ENCODE assay signal across 18 mouse cellular contexts in the genomic region with DNA sequence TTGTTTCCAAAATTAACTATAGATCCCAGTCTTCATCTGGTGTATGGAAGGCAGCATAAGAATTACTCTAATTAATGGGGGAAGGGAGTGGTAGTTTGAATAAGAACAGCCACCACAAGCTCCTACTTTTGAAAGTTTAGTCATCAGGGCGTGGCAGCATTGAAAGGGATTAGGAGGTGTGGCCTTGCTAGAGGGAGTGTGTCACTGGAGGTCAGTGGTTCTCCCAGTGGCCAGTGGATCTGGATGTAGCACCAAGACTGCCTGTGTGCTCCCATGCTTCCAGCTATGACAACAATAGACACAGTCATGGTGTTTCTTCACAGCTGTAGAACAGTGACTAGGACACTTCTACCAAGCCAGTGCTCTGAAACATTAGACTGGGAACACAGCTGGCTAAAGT. TPM values are rescaled to one million over a fixed set of nuclear protein-coding genes. Genes with fewer than 3 reads are reported as not detected.
DNase-seq lines count a peak whose midpoint lies in the region; ATAC-seq and TF ChIP-seq lines count a peak whose summit lies in the region.
"Had no signal": no experiment of that assay in that cellular context is flagged by ENCODE, and none has a peak within 500 bp of the region (broad histone marks: within the 10 kb centered on the region; RNA-seq: fewer than 3 reads in every experiment).

No protein-coding gene starts in this region.

- peaks cover 10 to 12% of the 10 kb centered on the region in 2 experiments; a peak in 2 of 4 replicates for H3K4me1 ChIP-seq in ES-E14 (ENCODE audit: control insufficient read depth in 2 of 2, insufficient read depth in 2 of 2, low read length in 2 of 2, poor library complexity in 1 of 2)
- no peaks in the 10 kb centered on the region for H3K4me1 ChIP-seq in stomach, postnatal 0 days (replicated peaks; ENCODE audit: control insufficient read depth, insufficient read depth)
- H3K4me1 ChIP-seq: forebrain, embryonic 15.5 days; hindbrain, embryonic 12.5 days had no signal

- H3K4me3 ChIP-seq in ES-E14 (ENCODE audit: insufficient read depth in 1 of 2, low read depth in 1 of 2, low read length in 2 of 2, poor library complexity in 1 of 2, severe bottlenecking in 1 of 2) = no peak overlapping the region
- H3K4me3 ChIP-seq in stomach, postnatal 0 days (ENCODE audit: low read depth, low read length) = no peak overlapping the region
- H3K4me3 ChIP-seq: erythroblast, embryonic 14.5 days; forebrain, embryonic 15.5 days; hindbrain, embryonic 12.5 days; layer of hippocampus, adult 2 months; liver, embryonic 15.5 days had no signal

- H3K36me3 ChIP-seq in ES-E14 (ENCODE audit: control insufficient read depth, insufficient read depth, low read length, poor library complexity, severe bottlenecking) = peaks cover 2% of the 10 kb centered on the region; the same call in 1 of the 2 replicates
- no peaks in the 10 kb centered on the region; the same call in 1 of the 2 replicates for H3K36me3 ChIP-seq in stomach, postnatal 0 days (ENCODE audit: control insufficient read depth, insufficient read depth, low read length)
- H3K36me3 ChIP-seq: forebrain, embryonic 15.5 days; liver, embryonic 15.5 days had no signal

- no peak for TF ChIP-seq EP300 in stomach, postnatal 0 days (optimal IDR thresholded peaks at IDR 0.05)

- H3K27ac ChIP-seq in ES-E14 (ENCODE audit: insufficient read depth, low read depth, low read length, poor library complexity, severe bottlenecking) = peak overlapping the region; percentile 24; the same call in 1 of the 2 replicates
- no peak overlapping the region for H3K27ac ChIP-seq in stomach, postnatal 0 days (replicated peaks)
- H3K27ac ChIP-seq: forebrain, embryonic 15.5 days; hindbrain, embryonic 12.5 days; layer of hippocampus, adult 2 months; liver, embryonic 15.5 days had no signal

- DNase-seq in adrenal gland, postnatal 14 days = peak; percentile 35
- no peak for DNase-seq in adrenal gland, postnatal 10 days
- no peak for DNase-seq in ES-E14 (ENCODE audit: low read depth, low spot score)
- no peak for DNase-seq in stomach, postnatal 0 days (ENCODE audit: low spot score)
- no peak for DNase-seq in frontal cortex, postnatal 25 days (ENCODE audit: low spot score in 2 of 2)
- no peak for DNase-seq in layer of hippocampus, adult 8-10 months (ENCODE audit: low spot score in 2 of 2)
- DNase-seq: B cell, adult 2 months; cerebellum, adult 9-10 months; kidney, adult 18-20 months; kidney, postnatal 10 days; right cerebral cortex, postnatal 4 days had no signal

- H3K4me2 ChIP-seq in stomach, postnatal 0 days (replicated peaks; ENCODE audit: low read depth) = no peak overlapping the region
- H3K4me2 ChIP-seq: forebrain, embryonic 15.5 days; hindbrain, embryonic 12.5 days; liver, embryonic 15.5 days had no signal

- ATAC-seq in granulocyte monocyte progenitor cell, adult 5-6 weeks (replicated peaks; ENCODE audit: poor library complexity, severe bottlenecking) = 0 out of 2 replicates have a peak, but pooled peaks have one; percentile 24
- ATAC-seq in stomach, postnatal 0 days (ENCODE audit: low FRiP score, low TSS enrichment) = peak; percentile 77
- ATAC-seq: forebrain, embryonic 15.5 days; midbrain, embryonic 16.5 days had no signal

- H3K9ac ChIP-seq in ES-E14 (ENCODE audit: insufficient read depth, low read depth, low read length, poor library complexity, severe bottlenecking) = no peak overlapping the region
- no peak overlapping the region for H3K9ac ChIP-seq in stomach, postnatal 0 days (ENCODE audit: low read length)
- H3K9ac ChIP-seq: forebrain, embryonic 15.5 days; hindbrain, embryonic 12.5 days; liver, embryonic 15.5 days had no signal

- no peak for TF ChIP-seq CTCF in stomach, postnatal 0 days (IDR thresholded peaks at IDR 0.05; ENCODE audit: low read depth)

- 87% methylated on average over 1 of the region's 1 CpGs for WGBS in stomach, postnatal 0 days

- in situ Hi-C loops in ES-E14 (cut with MboI; ENCODE audit: low sequenced_read_pairs in 2 of 2, unreplicated experiment in 2 of 2) = no loop called here

- no peaks in the 10 kb centered on the region for H3K9me3 ChIP-seq in ES-E14 (ENCODE audit: control insufficient read depth, insufficient read depth, low read depth, low read length)
- no peaks in the 10 kb centered on the region for H3K9me3 ChIP-seq in stomach, postnatal 0 days (ENCODE audit: control insufficient read depth, low read length)
- H3K9me3 ChIP-seq: forebrain, embryonic 15.5 days; hindbrain, embryonic 12.5 days; liver, embryonic 15.5 days had no signal

- H3K27me3 ChIP-seq in stomach, postnatal 0 days (ENCODE audit: control insufficient read depth, insufficient read depth, low read length) = no peaks in the 10 kb centered on the region
- H3K27me3 ChIP-seq: forebrain, embryonic 15.5 days; hindbrain, embryonic 12.5 days; liver, embryonic 15.5 days had no signal

TF ChIP-seq in ES-E14, 5 proteins besides CTCF, POLR2A, EP300 and RAD21:
- TF ChIP-seq HCFC1 (IDR thresholded peaks at IDR 0.05; ENCODE audit: borderline replicate concordance, insufficient read depth, low read length) (no peak), CHD2 (IDR thresholded peaks at IDR 0.05; ENCODE audit: low read depth, low read length) (no peak), MAFK (IDR thresholded peaks at IDR 0.05; ENCODE audit: insufficient read depth, low read depth, low read length) (no peak), ZC3H11A (IDR thresholded peaks at IDR 0.05; ENCODE audit: borderline replicate concordance, low read depth, low read length) (no peak), ZNF384 (IDR thresholded peaks at IDR 0.05; ENCODE audit: low read depth, low read length) (no peak)
TF ChIP-seq in ES-E14: peak in this region for 0.

RNA-seq across cellular contexts. Expression of a gene that starts 22.7 kb away (rescaled TPM):
- 25.6 and 28.3 TPM in 2 replicates for total RNA-seq in adrenal gland, postnatal 14 days (2021)
- total RNA-seq in adrenal gland, postnatal 10 days (2021) = 10 to 100 TPM; 15.3 to 18.9 TPM
- total RNA-seq in ES-E14 (2012; rRNA removed) = 6.4 and 18.0 TPM in 2 replicates
- 3.2 and 4.1 TPM in 2 replicates for total RNA-seq in granulocyte monocyte progenitor cell, adult 5-6 weeks (2014; fragmentation: Nextera tagmentation)
- total RNA-seq in granulocyte monocyte progenitor cell, adult 5-6 weeks (2017) = 4.5 and 9.3 TPM in 2 replicates
- polyA plus RNA-seq in stomach, postnatal 0 days (2015; fragmentation: Nextera tagmentation; extraction: Ambion mirVana) = 2.0 and 2.2 TPM in 2 replicates
- total RNA-seq in layer of hippocampus, adult 8-10 months (2022) = 10 to 100 TPM; 57.8 to 76.0 (median 69.8) TPM

RNA-seq across cellular contexts. Expression of a gene that starts 32.8 kb away (rescaled TPM):
- 27.5 and 33.1 TPM in 2 replicates for total RNA-seq in adrenal gland, postnatal 14 days (2021)
- 10 to 100 TPM; 27.1 to 33.0 TPM for total RNA-seq in adrenal gland, postnatal 10 days (2021)
- total RNA-seq in ES-E14 (2012; rRNA removed) = 13.8 and 16.3 TPM in 2 replicates
- 70.6 and 93.5 TPM in 2 replicates for total RNA-seq in granulocyte monocyte progenitor cell, adult 5-6 weeks (2014; fragmentation: Nextera tagmentation)
- total RNA-seq in granulocyte monocyte progenitor cell, adult 5-6 weeks (2017) = 48.6 and 74.5 TPM in 2 replicates
- 14.0 and 18.8 TPM in 2 replicates for polyA plus RNA-seq in stomach, postnatal 0 days (2015; fragmentation: Nextera tagmentation; extraction: Ambion mirVana)
- 10 to 100 TPM in 2 of 4 experiments, 1 to 10 TPM in 2; 8.8 to 14.8 (median 10.3) TPM for total RNA-seq in layer of hippocampus, adult 8-10 months (2022)
- polyA plus RNA-seq: erythroblast, embryonic 14.5 days had no signal

RNA-seq across cellular contexts. Expression of a gene that starts 33.1 kb away (rescaled TPM):
- 102 and 105 TPM in 2 replicates for total RNA-seq in adrenal gland, postnatal 14 days (2021)
- total RNA-seq in adrenal gland, postnatal 10 days (2021) = 100 to 1,000 TPM; 128 to 134 TPM
- 83.5 and 106 TPM in 2 replicates for total RNA-seq in ES-E14 (2012; rRNA removed)
- 95.6 and 97.6 TPM in 2 replicates for total RNA-seq in granulocyte monocyte progenitor cell, adult 5-6 weeks (2014; fragmentation: Nextera tagmentation)
- 119 and 143 TPM in 2 replicates for total RNA-seq in granulocyte monocyte progenitor cell, adult 5-6 weeks (2017)
- 269 and 275 TPM in 2 replicates for polyA plus RNA-seq in stomach, postnatal 0 days (2015; fragmentation: Nextera tagmentation; extraction: Ambion mirVana)
- total RNA-seq in layer of hippocampus, adult 8-10 months (2022) = 10 to 100 TPM; 39.0 to 59.9 (median 56.6) TPM

RNA-seq across cellular contexts. Expression of a gene that starts 41.2 kb away (rescaled TPM):
- total RNA-seq in adrenal gland, postnatal 14 days (2021) = 210 and 212 TPM in 2 replicates
- total RNA-seq in adrenal gland, postnatal 10 days (2021) = 100 to 1,000 TPM; 175 to 185 TPM
- 329 and 382 TPM in 2 replicates for total RNA-seq in ES-E14 (2012; rRNA removed)
- total RNA-seq in granulocyte monocyte progenitor cell, adult 5-6 weeks (2014; fragmentation: Nextera tagmentation) = 190 and 205 TPM in 2 replicates
- 260 and 305 TPM in 2 replicates for total RNA-seq in granulocyte monocyte progenitor cell, adult 5-6 weeks (2017)
- polyA plus RNA-seq in stomach, postnatal 0 days (2015; fragmentation: Nextera tagmentation; extraction: Ambion mirVana) = 123 and 124 TPM in 2 replicates
- 100 to 1,000 TPM in 2 of 4 experiments, 10 to 100 TPM in 2; 93.7 to 125 (median 110) TPM for total RNA-seq in layer of hippocampus, adult 8-10 months (2022)

RNA-seq across cellular contexts. Expression of a gene that starts 58.2 kb away (rescaled TPM):
- 40.7 and 45.5 TPM in 2 replicates for total RNA-seq in adrenal gland, postnatal 14 days (2021)
- 10 to 100 TPM; 16.2 to 28.9 TPM for total RNA-seq in adrenal gland, postnatal 10 days (2021)
- total RNA-seq in ES-E14 (2012; rRNA removed) = 2.7 and 3.7 TPM in 2 replicates
- total RNA-seq in granulocyte monocyte progenitor cell, adult 5-6 weeks (2014; fragmentation: Nextera tagmentation) = 2.4 and 3.6 TPM in 2 replicates
- total RNA-seq in granulocyte monocyte progenitor cell, adult 5-6 weeks (2017) = 1.3 and 1.7 TPM in 2 replicates
- polyA plus RNA-seq in stomach, postnatal 0 days (2015; fragmentation: Nextera tagmentation; extraction: Ambion mirVana) = 3.0 and 3.2 TPM in 2 replicates
- total RNA-seq in layer of hippocampus, adult 8-10 months (2022) = 1 to 10 TPM; 4.1 to 5.6 (median 4.8) TPM
